Mouse (Mus musculus) embryo, embryonic 10.5 days (tissue): ENCODE data around the gene Wdr81.

ENCODE experiments used
- DNase-seq: peaks from one replicate; pipeline ENCODE4 v3.0.0-alpha.2; 2015; ENCODE audit warnings: low spot score

Wdr81 gene

GRCm38 (mm10) chr11:75453991-75454930 lies at the start of gene Wdr81:
Wdr81 (minus strand) TSS chr11:75454717.
- DNase-seq = peak; percentile 96

GRCm38 (mm10) chr11:75498126-75498525 lies 43.6 kb upstream of the Wdr81 start:
- DNase-seq = no peak

- DNase-seq = no peak
These were observed 40.0 kb upstream of the Wdr81 start for GRCm38 (mm10) chr11:75494296-75495049.

GRCm38 (mm10) chr11:75487496-75487895 lies 33.0 kb upstream of the Wdr81 start:
- no peak for DNase-seq

- DNase-seq = peak; percentile 99
These were observed 32.2 kb upstream of the Wdr81 start, which contains the start of gene Prpf8 for GRCm38 (mm10) chr11:75486601-75487285. Prpf8 (plus strand) TSS chr11:75486816.

GRCm38 (mm10) chr11:75486192-75486591 lies 31.7 kb upstream of the Wdr81 start:
- no peak for DNase-seq

GRCm38 (mm10) chr11:75473376-75473775 lies 18.9 kb upstream of the Wdr81 start:
- no peak for DNase-seq

- DNase-seq = no peak
These were observed 18.1 kb upstream of the Wdr81 start for GRCm38 (mm10) chr11:75472469-75473081.

- no peak for DNase-seq
These were observed 16.2 kb upstream of the Wdr81 start for GRCm38 (mm10) chr11:75470675-75471074.

GRCm38 (mm10) chr11:75469261-75469660 lies 14.7 kb upstream of the Wdr81 start:
- DNase-seq = no peak

GRCm38 (mm10) chr11:75468410-75468809 lies 13.9 kb upstream of the Wdr81 start:
- no peak for DNase-seq

- peak; percentile 79 for DNase-seq
These were observed 13.1 kb upstream of the Wdr81 start for GRCm38 (mm10) chr11:75467512-75468215.

GRCm38 (mm10) chr11:75466731-75467505 lies 12.4 kb upstream of the Wdr81 start:
- DNase-seq = no peak

GRCm38 (mm10) chr11:75465051-75465450 lies 10.5 kb upstream of the Wdr81 start:
- no peak for DNase-seq

- no peak for DNase-seq
These were observed 9.9 kb upstream of the Wdr81 start for GRCm38 (mm10) chr11:75464417-75464816.

GRCm38 (mm10) chr11:75463624-75464023 lies 9.1 kb upstream of the Wdr81 start:
- no peak for DNase-seq

GRCm38 (mm10) chr11:75462865-75463336 lies 8.4 kb upstream of the Wdr81 start:
- peak; percentile 93 for DNase-seq

GRCm38 (mm10) chr11:75462253-75462783 lies 7.8 kb upstream of the Wdr81 start:
- DNase-seq = peak; percentile 33

GRCm38 (mm10) chr11:75461743-75462252 lies 7.3 kb upstream of the Wdr81 start:
- DNase-seq = no peak
